17 mouse cellular contexts compared by ENCODE assay signal in the genomic region with DNA sequence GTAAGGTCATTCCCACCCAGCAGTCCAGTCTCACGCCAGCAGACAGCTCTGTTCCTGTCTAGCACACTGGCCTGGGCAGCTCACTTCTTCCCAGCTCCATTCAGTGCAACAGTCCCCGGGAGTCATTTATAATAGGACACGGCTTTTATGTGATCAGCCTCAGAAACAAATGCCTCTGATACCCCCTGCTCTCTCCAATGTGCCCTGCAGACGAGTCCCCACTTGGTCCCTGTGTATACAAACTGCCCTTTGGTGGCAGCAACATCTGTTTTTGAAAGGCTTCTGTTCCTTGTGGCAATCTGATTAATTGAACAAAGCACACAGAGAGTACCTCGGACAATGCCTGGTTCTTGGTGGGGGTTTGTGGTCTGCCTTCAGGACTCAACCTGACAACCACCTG. TPM values are rescaled to one million over a fixed set of nuclear protein-coding genes. Genes with fewer than 3 reads are reported as not detected.
DNase-seq lines count a peak whose midpoint lies in the region; ATAC-seq lines count a peak whose summit lies in the region.
"Had no signal": no experiment of that assay in that cellular context is flagged by ENCODE, and none has a peak within 500 bp of the region (broad histone marks: within the 10 kb centered on the region; RNA-seq: fewer than 3 reads in every experiment).

No protein-coding gene starts in this region.

- peak; percentile 30 for DNase-seq in retina, postnatal 1 day
- DNase-seq in retina, embryonic 14.5 days (ENCODE audit: low spot score), result no peak
- DNase-seq in spleen, postnatal 36 days (ENCODE audit: low spot score in 2 of 2), result no peak
- DNase-seq in lung, adult 18-20 months, result no peak
- no peak for DNase-seq in spleen, postnatal 14 days (ENCODE audit: low spot score in 2 of 2)
- DNase-seq: cerebellum, adult 18-20 months; gastrocnemius, postnatal 14 days; heart, postnatal 36 days; kidney, adult 2 months; lung, adult 2 months; right cerebral cortex, postnatal 25 days; thymus, postnatal 14 days had no signal

- H3K4me3 ChIP-seq in hindbrain, embryonic 13.5 days, result no peak overlapping the region
- H3K4me3 ChIP-seq in midbrain, embryonic 15.5 days, result no peak overlapping the region
- H3K4me3 ChIP-seq: heart, embryonic 10.5 days; limb, embryonic 15.5 days; megakaryocyte, embryonic 14.5 days had no signal

- no peak overlapping the region for H3K9ac ChIP-seq in hindbrain, embryonic 13.5 days
- H3K9ac ChIP-seq in midbrain, embryonic 15.5 days, result no peak overlapping the region
- H3K9ac ChIP-seq: limb, embryonic 15.5 days had no signal

- H3K4me1 ChIP-seq in hindbrain, embryonic 13.5 days (replicated peaks), result peaks cover 36% of the 10 kb centered on the region
- peaks cover 16% of the 10 kb centered on the region for H3K4me1 ChIP-seq in midbrain, embryonic 15.5 days

- no peak overlapping the region for H3K27ac ChIP-seq in hindbrain, embryonic 13.5 days
- H3K27ac ChIP-seq in midbrain, embryonic 15.5 days, result no peak overlapping the region
- H3K27ac ChIP-seq: heart, embryonic 10.5 days; limb, embryonic 15.5 days had no signal

- 10% methylated on average over 5 of the region's 5 CpGs for WGBS in hindbrain, embryonic 13.5 days
- 8% methylated on average over 5 of the region's 5 CpGs for WGBS in midbrain, embryonic 15.5 days

- no peaks in the 10 kb centered on the region for H3K9me3 ChIP-seq in hindbrain, embryonic 13.5 days
- H3K9me3 ChIP-seq in midbrain, embryonic 15.5 days, result no peaks in the 10 kb centered on the region
- H3K9me3 ChIP-seq: heart, embryonic 10.5 days; limb, embryonic 15.5 days; megakaryocyte, embryonic 14.5 days had no signal

- H3K27me3 ChIP-seq in hindbrain, embryonic 13.5 days, result peaks cover 74% of the 10 kb centered on the region
- H3K27me3 ChIP-seq in midbrain, embryonic 15.5 days (replicated peaks), result peaks cover 39% of the 10 kb centered on the region

- ATAC-seq in hindbrain, embryonic 13.5 days (ENCODE audit: low FRiP score), result no peak
- ATAC-seq in midbrain, embryonic 15.5 days (replicated peaks), result no peak

- peak overlapping the region; percentile 38 for H3K4me2 ChIP-seq in hindbrain, embryonic 13.5 days
- H3K4me2 ChIP-seq in midbrain, embryonic 15.5 days, result peak overlapping the region; percentile 29; the same call in 1 of the 2 replicates
- H3K4me2 ChIP-seq: limb, embryonic 15.5 days had no signal

- no peaks in the 10 kb centered on the region for H3K36me3 ChIP-seq in hindbrain, embryonic 13.5 days
- H3K36me3 ChIP-seq in midbrain, embryonic 15.5 days (replicated peaks), result no peaks in the 10 kb centered on the region
- H3K36me3 ChIP-seq: limb, embryonic 15.5 days had no signal

RNA-seq across cellular contexts. Expression of gene Ntn1, which starts 22.2 kb away (rescaled TPM):
- 22.3 and 26.4 TPM in 2 replicates for polyA plus RNA-seq in hindbrain, embryonic 13.5 days (2015; fragmentation: Nextera tagmentation; extraction: Ambion mirVana)
- 22.7 and 23.2 TPM in 2 replicates for polyA plus RNA-seq in midbrain, embryonic 15.5 days (2015; fragmentation: Nextera tagmentation; extraction: Ambion mirVana)

RNA-seq across cellular contexts. Expression of gene Pik3r5, which starts 53.5 kb away (rescaled TPM):
- polyA plus RNA-seq in hindbrain, embryonic 13.5 days (2015; fragmentation: Nextera tagmentation; extraction: Ambion mirVana), result 0.62 and 0.97 TPM in 2 replicates
- polyA plus RNA-seq in midbrain, embryonic 15.5 days (2015; fragmentation: Nextera tagmentation; extraction: Ambion mirVana), result 0.10 and 0.43 TPM in 2 replicates
